Mouse (Mus musculus) liver, embryonic 16.5 days (tissue): ENCODE results near the gene Dag1. TPM values are rescaled to one million over a fixed set of nuclear protein-coding genes. Genes with fewer than 3 reads are reported as not detected.
"Not testable (repeated sequence)": the region's sequence is repeated elsewhere in the genome, so short reads cannot be mapped to it uniquely, and the experiment has no call there.

Experiments
- ATAC-seq: fragments of 200-750 bp; cut with Nextera tagmentation; 2 replicates; pipeline ENCODE4 v1.8.0; 2017; ENCODE audit warnings: low read depth, mild to moderate bottlenecking, moderate number of reproducible peaks, moderate library complexity
- H3K27ac ChIP-seq: fragments of 300-500 bp; sonication (generic); 2 replicates; pipeline ENCODE4 v1.5.1; 2014; ENCODE audit warnings: mild to moderate bottlenecking, low read length
- H3K27me3 ChIP-seq: fragments of 300-500 bp; sonication (generic); 2 replicates; pipeline ENCODE4 v1.6.1; 2014; ENCODE audit warnings: low read depth, low read length, mixed read lengths; ENCODE audit not compliant: control insufficient read depth, insufficient read depth
- H3K36me3 ChIP-seq: fragments of 300-500 bp; sonication (generic); 2 replicates; pipeline ENCODE4 v1.6.1; 2014; ENCODE audit warnings: mild to moderate bottlenecking; ENCODE audit not compliant: control insufficient read depth, insufficient read depth
- H3K4me1 ChIP-seq: fragments of 300-500 bp; sonication (generic); 2 replicates; pipeline ENCODE4 v1.6.1; 2014; ENCODE audit warnings: low read depth, low read length, mixed read lengths; ENCODE audit not compliant: control insufficient read depth
- H3K4me2 ChIP-seq: fragments of 300-500 bp; sonication (generic); 2 replicates; pipeline ENCODE4 v1.6.1; 2014; ENCODE audit warnings: low read depth, low read length, mixed read lengths
- H3K4me3 ChIP-seq: fragments of 300-500 bp; sonication (generic); 2 replicates; pipeline ENCODE4 v1.5.1; 2014; ENCODE audit warnings: low read depth, mild to moderate bottlenecking, low read length
- H3K9ac ChIP-seq: fragments of 300-500 bp; sonication (generic); 2 replicates; pipeline ENCODE4 v1.6.1; 2014; ENCODE audit warnings: low read depth, low read length
- H3K9me3 ChIP-seq: fragments of 300-500 bp; sonication (generic); replicated peaks from 2 replicates; pipeline ENCODE4 v1.6.1; 2016; ENCODE audit warnings: low read length; ENCODE audit not compliant: control insufficient read depth
- WGBS: fragments of 180-500 bp; shearing (Covaris S2); extraction: QIAGEN DNeasy Blood & Tissue Kit; methylation state at CpG from one replicate; pipeline ENCODE4 v1.1.7; 2014; ENCODE audit not compliant: insufficient replicate concordance; 5-methylcytosine and 5-hydroxymethylcytosine counted together
- polyA plus RNA-seq: library from polyadenylated mRNA; unstranded; fragments of >200 nt; fragmentation: Nextera tagmentation; extraction: Ambion mirVana; gene quantifications from 2 replicates; pipeline ENCODE4 v1.2.1, GENCODE M21; 2015

Dag1 gene
- polyA plus RNA-seq, 1 experiment from 2014 or later = 20.4 TPM

- Histone ChIP-seq H3K4me3 (peak within 1 kb of the TSS; percentile 2), H3K4me1 (no peaks in the 10 kb centered on the region), H3K27me3 (no peaks in the 10 kb centered on the region), H3K9ac (peak within 1 kb of the TSS; percentile 18; the same call in 1 of the 2 replicates), H3K27ac (peak within 1 kb of the TSS; percentile 69), H3K36me3 (no peaks in the 10 kb centered on the region), H3K9me3 (no peaks in the 10 kb centered on the region), H3K4me2 (peak within 1 kb of the TSS; percentile 39)
- ATAC-seq = peak; percentile 82
- 52% methylated on average over 18 of the region's 18 CpGs for WGBS
Measured at GRCm38 (mm10) chr9:108296453-108297355, 32.9 kb upstream of the Dag1 start, which contains the start of gene Amt. Amt (plus strand) TSS chr9:108296853.

- no peaks in the 10 kb centered on the region for H3K36me3 ChIP-seq
- H3K4me1 ChIP-seq = peaks cover 12% of the 10 kb centered on the region
- peak overlapping the region; percentile 71 for H3K4me3 ChIP-seq
- no peak for ATAC-seq
- no peak overlapping the region for H3K27ac ChIP-seq
- peak overlapping the region; percentile 88 for H3K4me2 ChIP-seq
- H3K27me3 ChIP-seq = no peaks in the 10 kb centered on the region
- no peak overlapping the region; the same call in 1 of the 2 replicates for H3K9ac ChIP-seq
- 46% methylated on average over 6 of the region's 6 CpGs for WGBS
- no peaks in the 10 kb centered on the region for H3K9me3 ChIP-seq
Measured at GRCm38 (mm10) chr9:108290773-108291172, 27.0 kb upstream of the Dag1 start.

DNA sequence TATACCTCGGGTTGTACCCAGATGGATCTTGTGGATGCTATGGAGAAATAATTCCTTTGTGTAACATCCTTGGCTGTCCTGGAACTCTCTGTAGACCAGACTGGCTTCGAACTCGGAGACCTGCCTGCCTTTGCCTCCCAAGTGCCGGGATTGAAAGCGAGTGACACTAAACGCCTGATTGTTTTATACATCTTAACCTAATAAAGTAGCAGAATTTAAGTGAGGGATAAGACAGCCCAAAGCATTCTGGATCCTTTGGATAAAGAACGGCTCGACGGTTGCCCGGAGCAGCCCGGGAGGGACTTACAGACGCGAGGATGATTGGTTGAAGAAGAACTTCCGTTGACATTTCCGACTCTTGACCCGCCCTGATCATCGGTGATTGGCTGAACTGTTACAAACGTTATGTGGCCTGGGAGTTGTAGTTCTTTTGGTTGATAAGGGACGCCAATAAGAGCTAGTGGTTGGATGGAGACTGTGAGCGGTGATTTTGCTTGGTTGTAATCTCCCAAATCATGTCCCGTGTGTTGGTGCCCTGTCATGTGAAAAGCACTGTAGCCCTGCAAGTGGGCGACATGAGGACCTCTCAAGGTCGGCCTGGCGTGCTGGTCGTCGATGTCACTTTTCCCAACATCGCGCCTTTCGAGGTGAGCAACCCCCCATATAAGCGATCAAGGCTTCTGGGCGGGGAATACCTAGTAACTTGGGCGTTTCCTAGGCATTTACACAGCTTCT lies 26.4 kb upstream of the Dag1 start, which contains the start of gene Nicn1:
Nicn1 (plus strand) TSS at position 414 of the 735 bp plus-strand sequence.
- WGBS = 2% methylated on average over 32 of the region's 32 CpGs
- Histone ChIP-seq H3K4me3 (peak within 1 kb of the TSS; percentile 71), H3K4me2 (peak within 1 kb of the TSS; percentile 88), H3K9me3 (no peaks in the 10 kb centered on the region), H3K9ac (peak within 1 kb of the TSS; percentile 58), H3K27ac (peak within 1 kb of the TSS; percentile 75), H3K27me3 (no peaks in the 10 kb centered on the region), H3K4me1 (peaks cover 12% of the 10 kb centered on the region), H3K36me3 (no peaks in the 10 kb centered on the region)
- peak; percentile 100 for ATAC-seq

- 40% methylated on average over 2 of the region's 2 CpGs for WGBS
- Histone ChIP-seq H3K36me3 (no peaks in the 10 kb centered on the region), H3K9ac (no peak overlapping the region), H3K27me3 (no peaks in the 10 kb centered on the region), H3K9me3 (no peaks in the 10 kb centered on the region), H3K27ac (no peak overlapping the region), H3K4me1 (peaks cover 12% of the 10 kb centered on the region), H3K4me2 (peak overlapping the region; percentile 88), H3K4me3 (no peak overlapping the region)
- no peak for ATAC-seq
Measured at GRCm38 (mm10) chr9:108289347-108289746, 25.6 kb upstream of the Dag1 start.

DNA sequence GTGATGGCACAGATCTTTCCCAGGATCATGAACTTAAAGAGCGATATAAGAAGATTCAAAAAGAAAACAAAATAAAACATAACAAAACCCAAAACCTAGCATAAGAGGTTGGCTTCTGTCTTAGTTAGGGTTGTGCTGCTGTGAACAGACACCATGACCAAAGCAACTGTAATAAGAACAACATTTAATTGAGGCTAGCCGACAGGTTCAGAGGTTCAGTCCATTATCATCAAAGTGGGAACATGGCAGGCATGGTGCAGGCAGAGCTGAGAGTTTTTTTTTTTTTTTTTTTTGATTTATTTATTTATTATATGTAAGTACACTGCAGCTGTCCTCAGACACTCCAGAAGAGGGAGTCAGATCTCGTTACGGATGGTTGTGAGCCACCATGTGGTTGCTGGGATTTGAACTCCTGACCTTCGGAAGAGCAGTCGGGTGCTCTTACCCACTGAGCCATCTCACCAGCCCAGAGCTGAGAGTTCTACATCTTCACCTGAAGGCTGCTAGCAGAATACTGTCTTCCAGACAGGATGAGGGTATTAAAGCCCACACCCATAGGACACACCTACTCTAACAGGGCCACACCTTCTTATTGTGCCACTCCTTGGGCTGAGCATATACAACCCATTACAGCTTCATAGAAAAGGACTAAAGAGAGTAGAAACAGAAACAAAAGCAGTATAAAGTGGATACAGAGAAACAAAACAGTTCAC lies 23.9 kb upstream of the Dag1 start:
- not testable (repeated sequence) for H3K27ac ChIP-seq, H3K4me2 ChIP-seq, ATAC-seq, H3K4me3 ChIP-seq, H3K36me3 ChIP-seq, H3K9ac ChIP-seq, H3K9me3 ChIP-seq, H3K27me3 ChIP-seq
- WGBS = 91% methylated on average over 4 of the region's 6 CpGs
- H3K4me1 ChIP-seq = peaks cover 12% of the 10 kb centered on the region

- whole genome bisulfite sequencing = 8% methylated on average over 6 of the region's 6 CpGs
- Histone ChIP-seq H3K4me2 (no peak overlapping the region), H3K9ac (no peak overlapping the region), H3K4me3 (no peak overlapping the region), H3K9me3 (no peaks in the 10 kb centered on the region), H3K36me3 (no peaks in the 10 kb centered on the region), H3K4me1 (peaks cover 3% of the 10 kb centered on the region; the same call in 1 of the 2 replicates), H3K27ac (no peak overlapping the region), H3K27me3 (no peaks in the 10 kb centered on the region)
- peak; percentile 82 for ATAC-seq
Measured at GRCm38 (mm10) chr9:108284410-108284809, 20.7 kb upstream of the Dag1 start.

- Histone ChIP-seq H3K4me3 (no peak overlapping the region), H3K4me1 (peaks cover under 1% of the 10 kb centered on the region; the same call in 1 of the 2 replicates), H3K27ac (0 out of 2 replicates have a peak overlapping the region, but pooled peaks have one; percentile 32), H3K4me2 (no peak overlapping the region), H3K9ac (no peak overlapping the region), H3K36me3 (no peaks in the 10 kb centered on the region), H3K27me3 (no peaks in the 10 kb centered on the region), H3K9me3 (no peaks in the 10 kb centered on the region)
- 26% methylated on average over 8 of the region's 8 CpGs for WGBS
- ATAC-seq = peak; percentile 42; the same call in 1 of the 2 replicates
Measured at GRCm38 (mm10) chr9:108280071-108280828, 16.5 kb upstream of the Dag1 start.
